Mouse (Mus musculus) megakaryocyte, adult 5-6 weeks (primary cell): ENCODE measurements at regions not wholly inside any gene's neighbourhood (a gene's known extent, or its start where the extent isn't known, plus 50 kb on each side); places are given as distances from the start of the nearest gene placed in this dataset.

ENCODE experiments used
- ATAC-seq: 2 replicates; pipeline ENCODE4 v1.8.0; 2016; ENCODE audit warnings: mild to moderate bottlenecking, inconsistent platforms; ENCODE audit not compliant: poor library complexity, severe bottlenecking

DNA sequence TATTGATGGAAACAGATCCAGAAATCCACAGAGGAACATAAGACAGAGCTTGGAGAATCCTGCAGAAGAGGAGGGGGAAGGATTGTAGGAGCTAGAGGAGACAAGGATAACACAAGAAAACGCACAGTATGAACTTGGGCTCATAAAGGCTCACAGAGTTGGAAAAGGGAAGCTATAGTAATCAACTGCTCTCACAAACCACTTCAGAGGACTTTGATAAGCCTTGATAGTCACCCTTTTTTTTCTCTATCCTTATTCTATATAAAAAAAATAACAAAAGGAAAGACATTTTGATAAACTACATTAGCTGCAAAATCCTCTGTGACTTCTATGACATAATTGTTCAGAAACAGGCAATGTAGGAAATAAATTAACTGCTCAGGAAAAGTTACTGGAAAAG is 355.4 kb upstream of the Ndst4 start:
- no peak for ATAC-seq

GRCm38 (mm10) chr3:125049654-125050053 is 354.2 kb upstream of the Ndst4 start:
- ATAC-seq, result no peak

GRCm38 (mm10) chr3:125052852-125053251 is 351.0 kb upstream of the Ndst4 start:
- no peak for ATAC-seq

DNA sequence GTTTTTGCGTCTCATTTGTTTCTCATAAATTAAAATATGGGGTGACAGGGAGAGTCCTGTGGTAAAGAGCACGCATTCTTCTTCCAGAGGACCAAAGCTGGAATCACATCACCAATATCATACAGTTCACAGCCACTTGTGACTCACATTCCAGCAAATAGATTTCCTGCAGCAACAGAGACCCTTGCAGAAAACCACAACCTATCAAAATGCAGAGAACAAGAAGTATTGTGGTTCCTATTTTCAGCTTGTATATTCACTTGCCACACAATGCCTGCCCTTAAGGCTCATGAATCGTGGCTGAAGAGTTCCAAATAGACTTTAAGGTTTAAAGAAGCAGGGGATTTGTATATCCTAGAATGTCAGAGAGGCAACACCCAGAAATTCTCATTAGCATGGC is 331.2 kb upstream of the Ndst4 start:
- ATAC-seq, result no peak

DNA sequence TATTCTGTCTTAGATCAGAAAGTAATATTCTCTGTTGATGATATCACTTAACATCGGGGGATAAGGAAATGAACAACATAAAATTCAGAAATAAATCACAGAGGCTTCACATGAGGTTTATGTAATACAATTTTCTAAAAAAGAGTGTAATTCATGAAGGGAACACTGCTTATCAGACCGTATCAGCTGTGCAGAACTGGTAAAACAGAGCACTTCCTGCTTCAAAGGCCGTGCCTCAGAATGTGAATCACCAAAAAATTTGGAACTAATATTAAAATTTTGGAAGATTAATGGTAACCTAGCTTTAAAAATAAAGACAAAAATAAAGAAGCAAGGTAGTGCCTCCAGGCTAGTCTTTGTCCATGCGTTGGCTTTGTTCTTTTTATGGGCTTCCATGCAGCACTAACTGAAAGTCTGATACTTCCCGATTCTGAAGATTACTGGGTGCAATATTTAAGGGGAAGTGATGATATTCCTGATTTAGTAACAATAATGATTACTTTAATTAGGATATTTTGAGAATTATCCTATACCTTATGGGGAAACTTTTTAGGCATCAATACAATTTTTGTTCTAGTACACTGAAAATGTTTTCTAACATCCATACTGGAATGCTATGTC is 310.8 kb upstream of the Ndst4 start:
- peak; percentile 56 for ATAC-seq
